Mouse (Mus musculus) C2C12 (cell line): Measurements from ENCODE around the gene Gm21739. TPM values are rescaled to one million over a fixed set of nuclear protein-coding genes. Genes with fewer than 3 reads are reported as not detected.
"Not testable (repeated sequence)": the region's sequence is repeated elsewhere in the genome, so short reads cannot be mapped to it uniquely, and the experiment has no call there.

Experiments used
- H3K27me3 ChIP-seq: one replicate; pipeline ENCODE4 v1.6.1; 2011; ENCODE audit not compliant: control insufficient read depth, insufficient read depth, insufficient read length
- H3K36me3 ChIP-seq: one replicate; pipeline ENCODE4 v1.6.1; 2011; ENCODE audit not compliant: control insufficient read depth, insufficient read depth
- H3K4me3 ChIP-seq: one replicate; pipeline ENCODE4 v1.5.1; 2011; ENCODE audit warnings: mild to moderate bottlenecking, control low read depth; ENCODE audit not compliant: poor library complexity, insufficient read depth, severe bottlenecking
- H3K79me2 ChIP-seq: one replicate; pipeline ENCODE4 v1.6.1; 2011; ENCODE audit not compliant: control insufficient read depth, insufficient read depth
- H3K79me3 ChIP-seq: one replicate; pipeline ENCODE4 v1.6.1; 2011; ENCODE audit warnings: low read depth, control low read depth
- H3ac ChIP-seq: one replicate; pipeline ENCODE3; 2011; ENCODE audit warnings: low read depth; ENCODE audit not compliant: control insufficient read depth, insufficient read length
- long read RNA-seq, 2 experiments: library from polyadenylated mRNA; unstranded; transcript quantifications; one replicate each; pipeline ENCODE4 v2.0.0; 2019 to 2020
- polyA plus RNA-seq: library from polyadenylated mRNA; unstranded; fragments of >200 nt; fragmentation: generic; extraction: Trizol; gene quantifications from one replicate; pipeline ENCODE4 v1.2.1, GENCODE M21; 2012; ENCODE audit warnings: missing spikeins

Gene Gm21739
- polyA plus RNA-seq, result not detected
- long read RNA-seq, experiment 1, result 0 reads
- long read RNA-seq, experiment 2, result 0 reads

DNA sequence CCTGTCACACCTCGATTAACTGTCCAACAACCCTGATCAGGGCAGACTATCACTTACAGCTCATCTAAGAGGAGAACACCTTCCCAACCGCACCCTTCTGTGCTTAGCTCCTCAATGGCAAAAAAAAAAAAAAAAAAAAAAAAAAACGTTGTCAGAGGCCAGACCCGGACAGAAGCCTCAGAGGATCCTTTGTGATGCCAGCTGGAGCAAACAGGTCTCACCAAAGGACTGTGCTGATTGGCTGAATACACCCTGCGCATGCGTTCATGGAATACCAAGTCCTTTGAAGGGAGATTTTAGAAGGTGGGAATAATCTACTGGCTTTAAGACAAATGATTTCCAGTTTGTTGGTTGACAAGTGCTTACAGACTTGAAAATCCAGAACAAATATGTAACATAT, at the start of gene Gm21739:
Gene Gm21739 (minus strand): TSS at position 101 of the 400 bp plus-strand sequence.
- H3K36me3 ChIP-seq, H3K79me2 ChIP-seq, H3K4me3 ChIP-seq: not testable (repeated sequence)

More for the DNA sequence above, at the start of gene Gm21739:
- not testable (repeated sequence) for H3K79me3 ChIP-seq, H3ac ChIP-seq, H3K27me3 ChIP-seq
